Mouse (Mus musculus): Measurements from ENCODE around the gene Card6. TPM values are rescaled to one million over a fixed set of nuclear protein-coding genes. Genes with fewer than 3 reads are reported as not detected.

Card6 gene
- 1.2 and 1.4 TPM in 2 replicates for total RNA-seq (2014; fragmentation: Nextera tagmentation)
- 0.19 and 0.52 TPM in 2 replicates for total RNA-seq (2017)

DNA sequence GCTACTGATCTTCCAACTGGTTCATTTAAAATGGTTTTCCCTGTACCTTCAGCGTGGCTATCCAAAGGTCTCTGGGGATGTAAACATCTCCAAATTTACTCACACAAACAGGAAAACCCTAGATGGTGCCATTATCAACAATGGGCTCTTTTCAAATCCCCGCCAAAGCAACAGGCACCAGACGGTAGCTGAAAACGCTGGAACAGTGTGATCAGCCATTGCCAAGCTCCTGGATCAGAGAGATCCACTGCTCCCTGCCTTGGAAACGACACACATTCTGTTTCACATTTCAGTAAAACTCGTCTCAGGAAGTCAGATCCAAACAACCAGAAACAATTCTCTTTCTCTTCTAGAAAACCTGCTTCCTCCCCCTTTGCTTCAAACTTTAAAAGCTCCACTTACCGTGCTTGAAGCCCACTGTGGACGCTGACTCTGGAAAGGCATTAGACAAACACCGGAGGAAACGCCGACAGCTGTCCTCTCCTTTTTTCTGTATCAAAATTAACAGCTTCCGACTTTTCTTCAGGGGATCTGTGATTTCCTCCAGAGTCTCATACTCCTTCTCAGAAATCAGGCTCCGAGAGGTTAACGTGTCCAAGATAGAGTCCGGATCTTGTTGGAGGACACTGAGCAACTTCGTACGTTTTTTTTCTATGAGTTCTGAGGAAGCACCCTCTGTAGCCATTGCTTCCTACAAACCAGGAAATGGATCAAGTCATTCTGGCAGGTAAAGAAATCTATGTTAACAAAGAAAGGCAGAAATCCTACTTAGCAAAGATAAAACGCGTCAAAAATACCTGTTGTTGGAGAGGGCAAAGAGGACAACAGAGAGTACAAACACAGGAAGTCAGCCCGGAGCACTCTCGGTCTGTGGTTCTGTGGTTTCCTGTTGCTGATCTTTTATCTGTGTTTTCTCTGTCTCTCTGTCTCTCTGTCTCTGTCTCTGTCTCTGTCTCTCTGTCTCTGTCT, at the start of gene Card6:
Gene Card6 (minus strand): TSS at position 854 of the 969 bp plus-strand sequence.
- ATAC-seq (replicated peaks; ENCODE audit: low FRiP score, low TSS enrichment, poor library complexity, severe bottlenecking), result 0 out of 2 replicates have a peak, but pooled peaks have one; percentile 60

DNA sequence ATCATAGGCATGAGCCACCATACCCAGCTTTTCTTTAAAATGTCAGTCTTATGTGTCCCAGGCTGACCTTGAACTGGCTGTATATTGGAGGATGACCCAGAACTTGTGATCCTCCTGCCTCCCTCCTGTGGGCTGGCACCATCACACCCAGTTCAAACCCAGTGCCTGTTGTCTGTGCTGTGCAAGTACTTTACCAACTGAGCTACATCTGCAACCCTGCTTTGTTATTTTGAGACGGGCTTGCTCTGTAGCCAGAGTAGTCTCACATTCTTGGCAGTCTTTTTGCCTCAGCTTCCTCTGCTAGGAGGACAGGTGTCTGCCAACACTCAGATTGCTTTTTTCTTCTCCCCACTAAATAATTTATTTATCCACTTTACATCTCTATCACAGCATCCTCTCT, 49.0 kb upstream of the Card6 start:
- no peak for ATAC-seq (replicated peaks; ENCODE audit: low FRiP score, low TSS enrichment, poor library complexity, severe bottlenecking)

DNA sequence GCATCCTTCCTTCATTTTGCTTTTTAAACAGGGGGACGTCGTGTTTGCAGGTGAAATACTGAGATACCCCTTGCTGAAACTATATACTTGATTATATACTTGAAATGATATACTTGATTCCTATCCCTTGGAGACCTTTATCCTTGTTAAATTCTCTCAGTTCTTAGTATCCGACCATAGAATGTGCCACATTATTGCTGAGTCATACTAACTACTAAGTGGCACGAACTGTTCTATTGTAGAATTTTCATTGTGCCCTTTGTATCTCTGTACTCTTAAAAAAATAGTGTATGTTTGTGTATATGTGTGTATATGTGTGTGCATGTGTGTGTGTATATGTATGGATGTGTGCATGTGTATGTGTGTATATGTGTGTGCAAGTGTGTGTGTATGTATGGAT, 48.0 kb upstream of the Card6 start:
- ATAC-seq (replicated peaks; ENCODE audit: low FRiP score, low TSS enrichment, poor library complexity, severe bottlenecking), result peak; percentile 66

DNA sequence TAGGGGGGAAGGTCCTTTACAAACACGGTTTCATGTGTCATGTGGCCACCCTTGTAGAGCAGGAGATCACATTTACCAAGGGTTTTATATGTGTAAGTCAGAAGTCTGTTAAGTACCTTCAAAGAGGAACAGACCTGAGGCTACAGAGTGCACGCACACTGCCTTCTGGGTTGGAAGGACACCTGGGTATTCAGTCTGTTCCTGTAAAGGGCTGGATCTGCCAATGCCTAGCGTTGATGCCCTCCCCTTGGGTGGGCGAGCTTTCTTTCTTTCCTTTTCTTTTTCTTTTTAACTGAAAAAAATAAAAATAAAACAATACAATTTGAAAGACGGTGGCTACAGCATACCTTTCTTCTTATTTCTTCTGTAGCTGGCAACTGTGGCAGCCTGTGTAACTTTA, 46.8 kb upstream of the Card6 start:
- ATAC-seq (replicated peaks; ENCODE audit: low FRiP score, low TSS enrichment, poor library complexity, severe bottlenecking), result no peak

DNA sequence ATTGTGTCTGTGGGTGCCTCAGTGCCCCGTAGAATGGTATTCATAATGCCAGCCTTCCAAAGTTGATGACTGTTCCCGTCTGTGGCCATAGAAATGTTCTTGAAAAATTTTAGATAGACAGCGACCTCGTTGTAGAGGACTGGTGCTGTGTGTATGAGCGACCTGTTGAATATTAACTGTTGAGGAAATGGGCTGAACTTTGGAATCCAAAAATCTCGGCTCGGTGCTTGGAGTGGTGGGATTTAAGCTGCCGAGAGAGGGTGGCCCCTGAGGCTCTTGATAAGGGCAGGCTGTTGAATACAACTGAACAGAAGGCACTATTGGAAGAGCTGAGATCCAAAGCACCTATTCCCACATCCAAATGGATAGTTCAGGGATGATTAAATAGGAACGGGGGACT, 46.3 kb upstream of the Card6 start:
- no peak for ATAC-seq (replicated peaks; ENCODE audit: low FRiP score, low TSS enrichment, poor library complexity, severe bottlenecking)

DNA sequence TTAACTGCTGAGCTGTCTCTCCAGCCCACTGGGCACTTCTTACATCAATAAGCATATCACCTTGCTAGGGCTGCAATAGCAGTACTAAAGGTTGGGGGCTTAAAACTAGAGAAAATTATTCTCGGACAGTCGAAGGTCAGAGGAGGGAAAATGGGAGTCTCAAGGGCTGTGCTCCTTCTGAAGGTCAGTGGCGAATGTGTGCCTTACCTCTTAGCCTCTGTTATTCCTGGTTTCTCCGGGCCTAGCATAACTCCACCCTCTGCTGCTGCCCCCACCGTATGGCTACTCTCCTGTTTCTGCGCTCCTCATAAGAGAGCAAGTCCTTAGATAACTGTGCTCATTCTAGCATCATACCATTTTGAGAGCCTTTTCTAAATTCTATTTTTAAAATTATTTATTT, 43.8 kb upstream of the Card6 start:
- no peak for ATAC-seq (replicated peaks; ENCODE audit: low FRiP score, low TSS enrichment, poor library complexity, severe bottlenecking)

DNA sequence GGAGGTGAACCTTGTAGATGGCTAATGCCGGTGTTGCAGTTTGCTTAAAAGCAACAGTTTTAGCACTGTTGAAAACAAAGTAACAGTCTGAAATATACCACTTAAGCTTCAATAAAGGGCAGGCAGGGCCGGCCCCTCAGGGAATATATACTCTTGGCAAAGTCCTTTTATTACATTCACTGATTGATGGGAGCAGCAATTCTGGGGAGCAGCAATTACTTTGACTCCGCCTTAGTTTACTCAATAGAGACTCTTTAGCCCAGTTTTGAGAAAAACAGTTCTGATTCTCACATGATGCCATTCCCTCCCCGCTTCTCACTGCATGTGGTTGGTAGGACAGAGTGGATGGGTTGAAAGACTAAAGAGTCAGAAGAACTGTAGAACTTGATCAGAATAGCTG, 40.8 kb upstream of the Card6 start:
- ATAC-seq (replicated peaks; ENCODE audit: low FRiP score, low TSS enrichment, poor library complexity, severe bottlenecking), result no peak

DNA sequence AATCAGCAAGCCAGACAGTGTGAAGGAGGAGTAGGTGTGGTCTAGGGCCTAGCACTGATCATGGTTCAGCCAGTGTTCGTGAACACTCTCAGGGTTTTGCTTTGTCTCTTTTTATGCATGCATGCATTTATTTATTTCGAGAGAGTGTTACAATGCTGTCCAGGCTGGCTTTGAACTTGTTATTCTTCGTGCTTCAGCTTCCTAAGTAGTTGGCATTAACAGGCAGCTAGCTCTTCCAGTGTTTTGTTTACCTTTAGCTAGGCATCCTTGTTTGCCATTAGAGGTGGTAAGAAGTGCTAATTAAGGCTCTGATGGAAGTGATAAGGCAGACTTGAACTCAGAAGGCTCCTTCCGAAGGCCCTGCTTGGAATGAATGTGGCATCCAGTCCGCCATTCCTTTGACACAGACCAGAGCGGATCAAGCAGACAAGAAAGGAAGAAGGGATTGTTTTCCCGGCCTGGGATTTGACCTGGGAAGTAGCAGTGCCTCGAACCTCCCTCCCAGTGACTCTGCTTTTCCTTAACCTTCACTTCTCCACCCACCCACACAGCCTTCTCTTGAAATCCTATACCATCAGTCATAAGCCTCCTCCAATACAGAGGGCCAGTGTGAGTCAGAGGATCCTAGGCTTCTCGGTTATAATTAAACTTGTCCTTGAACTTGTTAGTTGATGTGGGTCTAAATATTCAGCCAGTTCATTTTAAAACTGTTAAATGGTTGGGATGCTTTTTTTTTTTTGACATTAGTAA, 37.0 kb upstream of the Card6 start:
- ATAC-seq (replicated peaks; ENCODE audit: low FRiP score, low TSS enrichment, poor library complexity, severe bottlenecking), result no peak

DNA sequence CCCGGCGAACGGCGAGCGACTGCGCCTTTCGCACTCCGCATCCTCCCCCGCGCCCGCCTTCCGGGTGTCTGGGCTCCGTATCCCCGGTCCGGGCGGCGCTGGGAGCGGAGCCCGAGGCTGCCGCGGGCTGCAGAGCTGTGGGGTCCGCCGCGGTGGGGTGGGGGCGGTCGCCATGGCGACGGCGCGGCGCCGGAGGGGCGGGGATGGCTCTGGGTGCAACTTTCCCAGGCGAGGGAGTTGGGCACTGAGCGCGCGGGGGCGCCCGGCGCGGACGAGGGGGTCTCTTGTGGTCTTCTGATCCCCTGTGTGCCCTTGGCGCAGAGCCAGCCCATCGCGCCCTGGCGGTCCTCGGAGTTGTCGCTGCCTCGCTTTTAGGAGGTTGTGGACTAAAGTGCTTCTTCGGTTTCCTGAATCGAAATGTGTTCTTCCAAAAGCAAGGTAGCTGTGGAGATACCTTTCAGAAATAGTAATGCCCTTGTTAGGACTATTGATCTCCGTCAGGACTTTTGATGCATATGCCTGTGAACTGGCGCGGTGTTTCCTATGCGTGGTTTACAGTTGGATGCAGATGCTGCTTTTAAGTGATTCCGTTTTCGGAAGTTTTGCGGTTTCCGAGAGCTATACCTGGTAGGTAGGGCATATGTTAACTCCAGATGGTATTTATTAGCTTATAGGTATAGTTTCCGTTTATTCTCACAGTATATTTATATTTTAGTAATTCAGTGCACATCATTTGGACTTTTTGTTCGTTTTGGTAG, 35.9 kb upstream of the Card6 start:
- no peak for ATAC-seq (replicated peaks; ENCODE audit: low FRiP score, low TSS enrichment, poor library complexity, severe bottlenecking)

DNA sequence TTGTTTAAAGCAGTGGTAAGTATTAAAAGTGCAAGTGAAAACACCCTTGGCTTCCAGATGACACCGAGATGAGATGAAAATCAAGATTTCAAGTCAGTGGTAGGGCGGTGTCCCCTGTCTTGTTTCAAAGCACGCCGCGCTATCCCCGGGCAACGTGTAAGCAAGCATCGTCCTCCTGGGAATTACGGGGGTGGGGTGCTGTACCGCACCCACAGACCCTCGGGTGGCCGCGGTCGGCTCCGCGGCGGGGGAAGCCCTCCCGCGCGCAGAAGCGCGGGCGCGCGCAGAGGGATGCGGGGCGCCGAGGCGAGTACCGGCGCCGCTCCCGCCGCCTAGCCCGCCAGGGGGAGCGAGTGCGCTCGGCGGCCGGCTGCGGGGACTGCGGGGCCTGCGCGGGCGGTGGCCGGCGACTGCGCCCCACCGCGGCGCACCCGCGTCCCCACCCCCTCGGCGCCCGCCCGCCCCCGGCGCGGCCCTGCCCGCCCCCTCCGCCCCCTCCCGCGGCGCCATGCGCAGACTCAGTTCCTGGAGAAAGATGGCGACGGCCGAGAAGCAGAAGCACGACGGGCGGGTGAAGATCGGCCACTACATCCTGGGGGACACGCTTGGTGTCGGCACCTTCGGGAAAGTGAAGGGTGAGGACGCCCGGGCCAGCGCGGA, 35.2 kb upstream of the Card6 start, which contains the start of gene Prkaa1:
Gene Prkaa1 (plus strand): TSS at position 501 of the 660 bp plus-strand sequence.
- ATAC-seq (replicated peaks; ENCODE audit: low FRiP score, low TSS enrichment, poor library complexity, severe bottlenecking), result peak; percentile 17

DNA sequence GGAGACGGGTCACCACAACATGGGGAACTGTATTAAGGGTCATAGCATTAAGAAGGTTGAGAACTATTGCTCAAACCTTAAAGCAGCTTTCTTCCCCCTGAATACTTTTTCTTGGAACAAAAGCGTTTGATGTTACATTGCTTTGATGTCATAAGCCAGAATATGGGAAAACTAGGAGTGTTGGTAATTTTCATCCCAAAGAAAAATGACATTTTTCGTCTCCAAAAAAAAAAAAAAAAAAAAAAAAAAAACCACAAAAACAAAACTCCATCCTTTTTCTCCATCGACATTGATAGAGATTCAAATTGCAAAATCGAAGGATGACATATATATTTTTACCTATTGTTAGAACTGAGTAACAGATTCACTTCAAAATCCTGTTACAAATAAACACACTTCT, 34.4 kb upstream of the Card6 start:
- ATAC-seq (replicated peaks; ENCODE audit: low FRiP score, low TSS enrichment, poor library complexity, severe bottlenecking), result no peak

DNA sequence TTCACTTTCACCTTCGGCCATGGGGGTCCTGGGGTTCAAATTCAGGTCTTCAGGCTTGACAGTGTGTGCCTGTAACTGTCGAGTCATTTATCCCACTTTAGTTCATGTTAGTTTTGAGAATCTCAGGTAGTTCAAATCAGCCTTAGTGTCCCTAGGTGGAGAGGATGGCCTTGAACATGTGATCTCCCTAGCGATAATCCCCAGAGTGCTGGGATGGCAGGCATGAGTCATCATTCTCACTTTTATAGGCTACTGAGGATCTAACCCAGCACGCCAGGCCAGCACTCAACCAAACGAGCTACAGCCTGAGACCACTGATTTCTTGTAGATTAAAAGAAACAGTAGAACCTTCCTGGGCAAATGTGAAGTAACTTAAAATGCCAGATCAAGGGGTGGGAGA, 33.7 kb upstream of the Card6 start:
- ATAC-seq (replicated peaks; ENCODE audit: low FRiP score, low TSS enrichment, poor library complexity, severe bottlenecking), result no peak

DNA sequence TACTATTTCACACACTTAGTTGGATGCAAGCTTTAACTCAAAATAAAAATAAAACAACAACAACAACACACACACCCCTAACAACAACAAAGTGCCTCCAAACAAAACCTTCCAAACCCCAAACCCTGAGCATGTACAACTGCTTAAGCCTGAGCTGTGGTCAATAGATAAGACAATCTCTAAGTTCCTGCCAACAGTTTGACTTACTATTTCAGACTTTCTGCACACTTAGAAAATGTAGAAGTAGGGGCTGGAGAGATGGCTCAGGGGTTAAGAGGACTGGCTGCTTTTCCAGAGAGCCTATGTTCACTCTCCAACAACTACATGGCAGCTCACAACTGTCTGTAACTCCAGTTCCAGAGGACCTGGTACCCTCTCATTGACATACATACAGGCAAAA, 32.0 kb upstream of the Card6 start:
- ATAC-seq (replicated peaks; ENCODE audit: low FRiP score, low TSS enrichment, poor library complexity, severe bottlenecking), result peak; percentile 56

DNA sequence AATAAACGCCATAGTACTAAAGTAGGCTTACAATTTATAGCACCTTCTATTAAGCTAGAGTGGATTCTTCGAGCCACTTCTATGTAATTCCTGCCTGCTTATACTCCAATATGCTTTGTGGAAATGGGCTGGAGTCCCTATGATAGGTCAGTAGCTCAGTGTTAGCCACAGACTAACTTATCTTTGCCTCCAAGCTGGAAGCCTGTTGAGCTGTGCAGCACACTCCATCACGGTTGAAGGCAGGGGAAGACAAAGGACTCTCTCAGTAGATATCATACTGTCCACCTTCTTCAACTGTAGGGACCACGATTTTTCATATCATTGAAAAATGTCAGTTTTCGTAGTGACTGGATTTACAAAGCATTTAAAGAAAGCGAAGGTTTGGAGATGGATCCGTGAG, 31.5 kb upstream of the Card6 start:
- peak; percentile 77 for ATAC-seq (replicated peaks; ENCODE audit: low FRiP score, low TSS enrichment, poor library complexity, severe bottlenecking)

DNA sequence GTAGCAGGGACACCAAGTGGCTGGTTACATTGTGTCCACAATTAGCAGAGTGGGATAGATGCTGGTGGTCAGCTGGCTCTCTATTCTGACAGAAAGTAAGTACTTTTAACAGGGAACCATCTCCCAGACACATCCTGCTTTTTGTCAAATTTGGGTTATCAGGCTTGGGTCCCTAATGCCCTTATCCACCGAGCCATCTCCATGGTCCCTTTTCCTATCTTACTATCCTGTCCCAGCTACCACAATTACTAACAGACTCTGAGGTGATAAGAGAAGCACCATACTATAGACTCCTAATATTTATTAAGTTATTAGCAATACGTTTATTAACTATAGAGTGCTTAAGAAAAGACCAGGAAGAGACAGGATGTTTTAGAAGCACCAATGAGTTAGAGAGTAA, 31.0 kb upstream of the Card6 start:
- no peak for ATAC-seq (replicated peaks; ENCODE audit: low FRiP score, low TSS enrichment, poor library complexity, severe bottlenecking)

DNA sequence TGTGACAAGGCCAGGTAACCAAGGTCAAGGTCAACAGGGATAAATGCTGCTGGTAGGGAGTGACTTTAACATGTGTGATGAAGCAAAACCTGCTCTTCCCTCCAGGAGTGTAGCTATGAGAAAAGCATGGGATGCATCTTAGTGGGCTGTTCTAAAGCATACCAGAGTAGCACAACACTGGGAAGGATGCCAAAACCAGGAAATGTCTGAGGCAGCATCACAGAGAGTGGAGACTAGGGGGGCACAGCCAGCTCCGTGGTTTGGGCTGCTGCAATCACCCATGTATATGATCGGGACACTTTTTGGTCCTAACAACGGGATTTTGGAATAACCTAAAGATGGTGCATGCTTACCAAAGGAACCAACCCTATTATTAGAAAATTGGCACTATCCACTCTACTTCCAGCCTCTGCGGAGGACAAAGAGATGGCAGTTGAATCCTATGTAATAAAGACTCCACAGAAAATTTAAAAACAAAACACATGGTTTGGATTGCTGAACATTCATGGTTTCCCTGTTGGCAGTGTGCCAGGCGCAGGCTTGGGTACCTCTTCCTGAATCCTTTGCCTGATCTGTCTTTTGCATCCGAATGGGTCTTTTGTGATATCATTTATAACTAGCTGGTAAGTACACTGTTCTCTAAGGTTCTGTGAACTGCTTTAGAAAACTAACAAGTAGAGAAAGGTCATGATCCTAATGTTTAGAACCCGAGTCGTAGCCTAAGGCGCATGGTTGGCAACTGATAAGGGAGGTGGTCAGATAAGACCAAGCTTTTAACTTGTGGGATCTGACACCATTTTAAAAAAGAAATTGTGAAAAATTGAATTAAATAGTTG, 29.9 kb upstream of the Card6 start:
- ATAC-seq (replicated peaks; ENCODE audit: low FRiP score, low TSS enrichment, poor library complexity, severe bottlenecking), result peak; percentile 35

DNA sequence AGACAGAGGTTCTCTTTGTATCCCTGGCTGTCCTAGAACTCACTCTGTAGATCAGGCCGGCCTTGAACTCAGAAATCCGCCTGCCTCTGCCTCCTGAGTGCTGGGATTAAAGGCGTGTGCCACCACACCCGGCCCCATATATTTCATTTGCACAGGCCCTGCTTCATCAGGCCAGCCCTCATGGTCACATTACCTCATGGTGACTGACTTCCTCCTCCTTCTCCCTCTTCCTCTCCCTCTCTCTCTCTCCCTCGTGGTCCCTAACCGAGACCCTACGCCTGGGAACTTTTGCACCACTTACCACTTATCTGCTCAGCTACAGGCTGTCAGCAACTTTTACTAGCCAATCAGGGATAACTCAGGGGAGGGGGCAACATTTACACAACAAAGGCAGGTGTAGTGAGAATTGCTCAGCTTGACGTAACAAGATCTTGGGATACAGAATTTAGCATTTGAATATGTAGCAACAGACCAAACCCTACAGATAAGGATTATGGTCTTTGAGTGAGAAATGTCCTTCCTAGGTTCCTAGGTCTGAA, 26.7 kb upstream of the Card6 start:
- no peak for ATAC-seq (replicated peaks; ENCODE audit: low FRiP score, low TSS enrichment, poor library complexity, severe bottlenecking)

DNA sequence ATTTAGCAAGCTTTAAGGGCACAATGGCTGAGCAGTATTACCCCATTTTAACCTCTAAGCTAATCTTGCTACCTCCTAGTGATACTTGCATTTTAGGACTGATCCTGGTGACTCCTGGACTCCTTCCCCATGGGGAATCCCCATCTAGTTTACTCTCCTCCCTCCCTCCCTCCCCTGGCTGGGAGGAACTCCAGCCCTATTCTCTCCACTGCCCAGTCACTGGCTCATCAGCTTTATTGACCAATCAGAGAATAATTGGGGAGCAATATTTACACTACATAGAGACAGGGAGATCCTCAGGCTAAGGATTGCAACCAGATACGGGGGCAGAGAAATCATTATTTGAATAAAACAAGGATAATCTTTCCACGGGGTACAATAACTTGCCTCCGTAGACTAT, 25.8 kb upstream of the Card6 start:
- no peak for ATAC-seq (replicated peaks; ENCODE audit: low FRiP score, low TSS enrichment, poor library complexity, severe bottlenecking)
